Mouse (Mus musculus) liver, embryonic 14.5 days (tissue): ENCODE results near the gene Wfdc11.

ENCODE experiments used
- CTCF ChIP-seq: IDR thresholded peaks from 2 replicates; pipeline ENCODE4 v1.5.1; 2016; ENCODE audit warnings: antibody characterized with exemption, low read depth, control low read depth
- EP300 ChIP-seq: IDR thresholded peaks from 2 replicates; pipeline ENCODE4 v1.6.1; 2016; ENCODE audit warnings: antibody characterized with exemption, low read depth

- TF ChIP-seq CTCF = no peak
- no peak for TF ChIP-seq EP300
Observed at GRCm38 (mm10) chr2:164621775-164622174, 52.1 kb downstream of the Wfdc11 start.
